Mouse (Mus musculus) brain, embryonic 14.5 days (tissue): ENCODE data around the gene Serpinb6a.

Source experiments
- CTCF ChIP-seq: fragments of 200-500 bp; IDR thresholded peaks from 2 replicates; pipeline ENCODE4 v1.5.1; 2012; ENCODE audit warnings: inconsistent platforms, mild to moderate bottlenecking, moderate library complexity, borderline replicate concordance; ENCODE audit not compliant: insufficient read depth, insufficient read length; ENCODE audit errors: extremely low read depth
- POLR2A ChIP-seq: fragments of 200-500 bp; IDR thresholded peaks from 2 replicates; pipeline ENCODE4 v1.6.1; 2012; ENCODE audit warnings: mild to moderate bottlenecking, inconsistent platforms, borderline replicate concordance; ENCODE audit not compliant: poor library complexity, insufficient read depth, insufficient read length, severe bottlenecking; ENCODE audit errors: extremely low read depth

DNA sequence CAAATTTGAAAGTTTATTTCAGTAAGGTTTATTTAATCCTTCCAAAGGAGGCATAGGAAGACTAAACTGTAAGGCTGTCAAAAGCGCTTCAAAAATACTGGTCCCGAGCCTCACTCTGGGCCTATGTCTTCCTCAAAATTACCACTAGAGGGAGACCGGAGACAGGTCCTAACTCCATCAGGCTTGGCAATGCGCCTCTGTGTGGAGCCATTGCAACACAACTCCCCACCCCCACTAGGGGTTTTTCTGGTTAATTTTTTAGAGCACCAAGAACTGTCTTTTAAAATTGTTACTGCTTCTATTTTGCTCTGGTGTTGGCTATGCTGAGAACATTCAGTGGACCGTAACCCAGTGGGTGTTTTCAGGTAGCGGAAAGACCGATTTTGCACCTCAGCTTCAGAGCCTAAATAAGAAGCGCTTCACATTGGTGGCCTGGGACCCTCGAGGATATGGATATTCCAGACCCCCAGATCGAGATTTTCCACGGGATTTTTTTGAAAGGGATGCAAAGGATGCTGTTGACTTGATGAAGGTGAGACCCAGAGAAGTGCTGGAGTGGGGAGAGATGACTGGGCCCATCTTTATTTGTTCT lies 43.9 kb upstream of the Serpinb6a start:
- TF ChIP-seq CTCF (peak; percentile 89), POLR2A (no peak)
